Mouse (Mus musculus): ENCODE measurements at regions not wholly inside any gene's neighbourhood (a gene's known extent, or its start where the extent isn't known, plus 50 kb on each side); places are given as distances from the start of the nearest gene placed in this dataset.

DNA sequence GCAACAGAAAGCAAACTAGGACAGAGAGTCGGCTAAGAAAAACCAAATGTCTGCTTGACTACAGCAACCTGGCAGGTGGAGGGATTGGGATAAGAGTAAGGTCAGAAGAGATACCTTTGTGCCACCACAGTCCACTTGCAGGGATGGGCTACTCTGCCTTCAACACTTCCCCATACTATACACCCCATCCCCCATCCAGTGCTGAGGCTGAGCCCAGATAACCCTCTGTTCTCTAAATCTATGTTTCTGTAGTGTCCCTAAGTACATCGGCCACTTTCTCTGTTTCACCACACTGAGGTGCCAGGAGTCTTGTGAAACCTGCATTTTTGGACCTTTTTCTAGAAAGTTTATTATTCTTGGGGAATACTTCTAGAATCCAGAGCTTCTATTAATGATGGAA, 196.3 kb upstream of the Kbtbd8 start:
- no peak for ATAC-seq (replicated peaks; ENCODE audit: low FRiP score, poor library complexity, severe bottlenecking)

DNA sequence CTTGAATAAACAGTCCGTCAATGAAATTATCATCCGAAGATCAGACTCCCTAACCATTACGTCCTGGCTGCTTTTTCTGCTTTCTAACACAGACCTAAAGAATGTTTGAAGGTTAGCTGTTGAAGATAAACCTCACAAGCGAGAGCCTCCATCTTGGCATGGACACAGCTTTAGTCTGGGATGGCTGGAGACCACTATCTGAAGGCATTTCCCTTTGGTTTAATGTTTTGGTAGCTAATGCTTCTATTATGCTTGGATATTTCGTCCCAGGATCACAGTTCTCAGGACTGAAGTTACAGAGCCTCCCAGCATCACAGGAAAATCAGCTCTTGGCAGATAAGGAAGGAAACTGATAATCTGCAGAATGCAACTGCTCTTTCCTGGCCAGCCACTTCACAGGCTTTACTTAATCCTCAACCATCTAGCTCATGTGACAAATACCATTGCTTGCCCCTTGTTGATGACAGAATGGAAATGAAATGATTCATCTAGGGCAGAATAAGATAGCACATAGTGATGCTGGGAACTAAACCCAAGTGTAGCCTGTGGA, 197.8 kb upstream of the Kbtbd8 start:
- no peak for ATAC-seq (replicated peaks; ENCODE audit: low FRiP score, poor library complexity, severe bottlenecking)

DNA sequence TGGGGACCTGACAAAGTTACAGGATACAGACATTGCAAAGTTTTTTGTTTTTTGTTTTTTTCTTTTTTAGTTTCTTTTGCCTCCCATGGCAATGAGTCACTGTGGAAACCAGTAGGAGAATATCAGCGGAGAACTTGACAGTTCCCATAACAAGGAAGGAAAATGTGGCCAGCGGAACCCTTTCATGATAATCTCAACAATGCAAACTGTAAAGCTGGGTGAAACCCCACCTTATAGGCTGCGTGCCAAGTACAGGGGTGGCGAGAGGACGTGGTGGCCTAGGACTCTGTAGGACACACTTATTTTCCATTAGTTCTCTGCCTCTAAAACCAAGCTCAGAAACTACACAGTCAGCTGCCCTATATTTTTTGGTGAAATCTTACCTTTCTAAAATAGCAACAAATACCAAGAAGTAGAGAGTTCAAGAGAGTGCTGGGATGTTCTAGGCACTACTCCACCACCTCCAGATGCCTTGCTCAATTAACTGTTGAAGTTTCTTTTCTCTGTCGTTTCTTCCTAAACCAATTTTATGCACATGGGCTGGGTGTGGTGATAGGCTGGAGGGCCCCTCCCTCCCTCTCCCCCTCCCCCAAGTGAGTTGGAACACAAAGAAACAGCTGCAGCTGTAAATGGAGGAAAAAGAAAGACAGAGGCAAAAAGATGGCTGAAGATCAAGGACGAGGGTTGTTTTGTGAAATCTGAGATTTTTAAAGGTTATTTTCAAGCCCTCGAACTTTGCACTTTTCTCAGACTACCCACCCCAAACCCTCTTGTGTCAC, 201.0 kb upstream of the Kbtbd8 start:
- no peak for ATAC-seq (replicated peaks; ENCODE audit: low FRiP score, poor library complexity, severe bottlenecking)

DNA sequence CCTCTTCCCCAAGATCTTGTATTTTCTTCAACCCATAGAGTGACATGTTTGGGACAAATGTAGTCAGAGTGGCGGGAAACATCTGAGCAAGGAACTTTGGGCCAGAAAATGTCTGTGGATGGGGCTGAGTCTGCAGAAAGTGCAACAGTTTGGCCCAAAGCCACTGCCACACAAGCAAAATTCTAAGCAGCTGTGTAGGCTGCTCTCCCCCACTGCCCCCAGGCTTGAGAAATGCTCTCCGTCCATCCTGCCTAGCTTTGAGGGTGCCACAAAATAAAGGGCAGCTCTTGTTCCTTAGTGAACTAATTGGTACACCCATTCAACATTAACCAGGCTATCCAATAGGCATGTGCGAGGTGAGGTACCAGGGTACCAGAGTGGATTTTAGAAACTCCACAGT, 205.2 kb upstream of the Kbtbd8 start:
- ATAC-seq (replicated peaks; ENCODE audit: low FRiP score, poor library complexity, severe bottlenecking): no peak

GRCm38 (mm10) chr6:94911374-94911773, 205.7 kb upstream of the Kbtbd8 start:
- ATAC-seq (replicated peaks; ENCODE audit: low FRiP score, poor library complexity, severe bottlenecking): no peak

DNA sequence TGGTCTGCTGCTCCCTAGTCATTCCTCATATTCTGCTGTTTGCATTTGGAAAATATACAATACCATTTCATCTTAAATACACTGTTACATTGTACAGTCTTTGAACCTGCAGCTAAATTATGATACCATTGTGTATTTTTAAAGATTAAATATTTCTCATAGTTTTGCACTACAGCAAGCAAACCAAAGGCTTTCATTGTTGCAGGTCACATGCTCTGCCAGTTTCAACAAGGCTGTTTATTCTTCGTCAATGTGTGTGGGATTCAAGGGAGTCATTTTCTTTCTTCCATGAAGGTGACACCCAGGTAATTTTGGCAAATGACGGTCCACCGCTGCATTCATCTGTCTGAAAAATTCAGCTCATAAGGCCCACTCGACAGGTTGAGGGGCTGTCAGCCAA, 200.9 kb upstream of the Lrig1 start:
- no peak for ATAC-seq (replicated peaks; ENCODE audit: low FRiP score, poor library complexity, severe bottlenecking)

DNA sequence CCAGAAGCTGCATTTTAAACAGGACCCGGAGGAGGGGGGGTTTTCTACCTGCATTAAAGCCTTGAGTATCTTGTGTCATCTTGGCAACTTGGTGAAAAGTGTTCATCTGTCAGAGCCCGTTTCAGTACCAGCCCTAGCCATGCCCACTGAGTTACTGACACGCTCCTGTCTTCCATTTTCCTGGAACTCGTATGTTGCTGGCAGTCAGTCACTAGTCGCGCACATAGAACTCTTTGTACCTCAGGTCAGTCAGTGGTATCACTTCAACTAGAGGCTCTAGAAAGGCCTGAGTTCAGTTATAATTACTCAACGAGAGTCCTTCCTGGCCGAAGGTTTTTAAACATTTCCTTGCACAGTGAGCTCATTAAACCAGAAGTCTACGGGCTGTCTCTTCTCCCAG, 198.9 kb upstream of the Lrig1 start:
- no peak for ATAC-seq (replicated peaks; ENCODE audit: low FRiP score, poor library complexity, severe bottlenecking)

DNA sequence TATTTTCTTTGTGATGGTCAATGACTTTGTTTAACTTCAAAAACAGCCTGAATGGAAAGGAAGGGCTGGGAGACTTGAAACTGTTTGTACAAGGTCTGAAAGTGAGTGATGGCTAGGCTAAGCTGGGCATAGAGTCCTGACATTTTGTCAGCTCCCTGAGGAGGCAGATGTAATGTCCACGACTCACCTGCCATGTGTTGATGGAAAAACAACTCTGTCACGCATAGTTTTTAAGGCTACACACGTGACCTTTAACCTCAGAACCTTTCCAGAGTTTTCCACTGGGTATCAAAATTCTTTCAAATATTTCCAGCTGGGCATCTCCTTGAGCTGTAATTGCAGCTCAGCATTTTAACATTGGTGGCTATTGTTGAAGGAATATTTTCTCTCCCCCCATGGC, 190.2 kb upstream of the Lrig1 start:
- ATAC-seq (replicated peaks; ENCODE audit: low FRiP score, poor library complexity, severe bottlenecking): no peak

- no peak for ATAC-seq (replicated peaks; ENCODE audit: low FRiP score, poor library complexity, severe bottlenecking)
Measured at GRCm38 (mm10) chr6:94889271-94889670, 189.3 kb upstream of the Lrig1 start.

DNA sequence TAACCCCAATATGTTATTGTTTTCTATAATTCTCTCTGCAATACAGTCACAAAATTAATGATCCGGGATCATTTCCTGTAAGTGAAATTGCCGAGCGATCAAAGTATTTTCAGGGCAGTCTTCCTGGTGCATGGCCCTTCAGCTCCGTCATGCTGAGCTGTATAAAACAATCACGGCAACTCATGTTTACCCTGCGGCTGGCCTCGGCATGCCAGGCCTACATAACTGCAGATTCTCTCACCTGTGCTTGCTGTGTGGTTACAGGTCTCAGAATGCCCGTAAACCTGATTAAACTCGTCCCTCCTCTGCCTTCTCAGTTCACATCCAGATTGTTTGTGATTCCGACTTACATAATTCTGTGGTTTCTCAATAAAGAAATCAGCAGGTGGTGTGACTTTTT, 181.2 kb upstream of the Lrig1 start:
- ATAC-seq (replicated peaks; ENCODE audit: low FRiP score, poor library complexity, severe bottlenecking): no peak

DNA sequence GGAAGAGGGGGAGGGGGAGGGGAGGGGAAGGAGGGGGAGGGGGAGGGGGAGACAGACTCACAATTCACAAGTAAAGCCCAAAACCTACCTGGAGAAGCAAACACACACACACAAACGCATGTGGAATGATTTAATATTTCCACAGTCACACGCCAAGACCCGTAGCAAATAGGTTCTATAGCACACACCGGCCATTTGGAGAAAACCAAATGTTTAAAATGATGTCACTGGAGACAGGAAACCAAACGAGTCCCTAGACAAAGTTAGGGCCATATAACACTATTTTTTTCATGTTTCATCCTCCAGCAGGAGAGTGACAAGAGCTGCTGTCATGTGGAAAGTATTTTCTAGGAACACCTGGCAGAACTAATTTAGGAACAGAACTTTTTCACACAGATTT, 175.9 kb upstream of the Lrig1 start:
- no peak for ATAC-seq (replicated peaks; ENCODE audit: low FRiP score, poor library complexity, severe bottlenecking)

- ATAC-seq (replicated peaks; ENCODE audit: low FRiP score, poor library complexity, severe bottlenecking): 0 out of 2 replicates have a peak, but pooled peaks have one; percentile 35
Measured at GRCm38 (mm10) chr6:94875065-94875464, 175.1 kb upstream of the Lrig1 start.

- ATAC-seq (replicated peaks; ENCODE audit: low FRiP score, poor library complexity, severe bottlenecking): no peak
Measured at GRCm38 (mm10) chr6:94874415-94874814, 174.5 kb upstream of the Lrig1 start.

DNA sequence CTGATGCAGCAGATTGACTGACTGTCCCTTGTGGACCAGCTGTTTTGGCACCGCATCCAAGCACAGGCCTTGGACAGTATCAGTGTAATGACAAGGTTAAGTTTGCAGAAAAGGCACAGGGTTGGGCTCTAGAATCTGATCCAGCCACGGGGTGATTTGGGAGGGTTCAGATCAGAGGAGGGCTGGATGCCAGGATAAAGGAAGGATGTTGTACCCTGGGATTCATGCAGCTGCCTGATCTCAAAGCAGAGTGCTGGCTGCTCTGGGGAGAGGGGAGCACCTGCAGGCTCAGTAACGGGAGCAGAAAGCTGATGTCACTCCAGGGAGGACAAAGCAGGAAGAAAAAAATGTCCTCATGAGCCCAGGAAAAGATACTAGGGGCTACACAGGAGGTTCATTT, 168.0 kb upstream of the Lrig1 start:
- ATAC-seq (replicated peaks; ENCODE audit: low FRiP score, poor library complexity, severe bottlenecking): no peak

DNA sequence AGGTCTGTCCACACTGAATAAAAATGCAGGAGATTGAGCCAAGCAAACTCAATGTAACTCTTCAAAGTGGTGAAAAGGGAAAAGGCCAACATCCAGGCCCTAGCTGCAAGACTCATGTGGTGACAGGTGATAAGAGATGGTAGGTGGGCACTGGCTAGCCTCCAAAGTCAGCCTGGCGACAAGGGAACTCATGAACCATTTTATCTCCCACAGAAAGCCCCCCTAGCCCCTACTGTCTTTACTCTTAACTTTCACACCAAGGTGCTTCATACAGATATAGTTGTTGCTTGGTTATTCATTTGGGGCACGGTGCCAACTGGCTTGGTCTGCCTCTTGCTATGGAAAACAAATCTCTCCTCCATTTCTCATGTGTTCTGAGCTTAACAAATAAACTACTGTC, 165.5 kb upstream of the Lrig1 start:
- ATAC-seq (replicated peaks; ENCODE audit: low FRiP score, poor library complexity, severe bottlenecking): peak; percentile 62

- ATAC-seq (replicated peaks; ENCODE audit: low FRiP score, poor library complexity, severe bottlenecking): no peak
Measured at GRCm38 (mm10) chr6:94858121-94858621, 158.2 kb upstream of the Lrig1 start.

DNA sequence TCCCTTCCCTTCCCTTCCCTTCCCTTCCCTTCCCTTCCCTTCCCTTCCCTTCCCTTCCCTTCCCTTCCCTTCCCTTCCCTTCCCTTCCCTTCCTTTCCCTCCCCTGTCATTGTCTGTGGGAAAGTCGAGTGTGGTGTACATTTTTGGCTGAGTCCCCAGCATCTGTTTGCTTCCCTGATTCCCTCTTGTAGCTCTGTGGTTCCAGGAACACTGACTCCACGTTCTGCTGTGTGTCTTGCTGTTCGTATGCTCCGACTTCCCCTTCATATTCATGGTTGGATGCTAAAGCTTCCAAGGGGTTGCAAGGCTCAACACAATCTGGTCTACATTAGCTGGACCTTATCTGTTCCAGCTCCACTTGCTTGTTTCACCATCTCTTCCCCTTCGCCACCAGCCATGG, 150.2 kb upstream of the Lrig1 start:
- no peak for ATAC-seq (replicated peaks; ENCODE audit: low FRiP score, poor library complexity, severe bottlenecking)

DNA sequence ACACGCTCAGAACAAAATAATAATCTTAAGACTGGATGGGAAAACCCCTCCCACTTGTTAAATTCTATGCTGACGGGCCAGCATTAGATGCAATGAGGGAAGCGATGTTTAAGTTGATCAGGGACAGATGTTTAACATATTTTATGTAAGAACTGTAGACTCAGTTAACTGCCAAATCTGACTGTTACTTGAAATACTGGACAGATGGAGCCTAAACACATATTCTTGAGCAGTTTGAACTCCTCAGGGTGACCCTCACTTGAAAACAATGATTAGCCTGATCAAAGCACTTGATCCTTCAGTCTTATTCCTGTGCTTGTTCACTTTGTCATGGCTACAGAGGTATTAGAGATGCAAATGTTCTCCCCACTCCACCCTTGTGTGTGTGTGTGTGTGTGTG, 149.6 kb upstream of the Lrig1 start:
- no peak for ATAC-seq (replicated peaks; ENCODE audit: low FRiP score, poor library complexity, severe bottlenecking)

GRCm38 (mm10) chr6:94848437-94848836, 148.5 kb upstream of the Lrig1 start:
- no peak for ATAC-seq (replicated peaks; ENCODE audit: low FRiP score, poor library complexity, severe bottlenecking)

DNA sequence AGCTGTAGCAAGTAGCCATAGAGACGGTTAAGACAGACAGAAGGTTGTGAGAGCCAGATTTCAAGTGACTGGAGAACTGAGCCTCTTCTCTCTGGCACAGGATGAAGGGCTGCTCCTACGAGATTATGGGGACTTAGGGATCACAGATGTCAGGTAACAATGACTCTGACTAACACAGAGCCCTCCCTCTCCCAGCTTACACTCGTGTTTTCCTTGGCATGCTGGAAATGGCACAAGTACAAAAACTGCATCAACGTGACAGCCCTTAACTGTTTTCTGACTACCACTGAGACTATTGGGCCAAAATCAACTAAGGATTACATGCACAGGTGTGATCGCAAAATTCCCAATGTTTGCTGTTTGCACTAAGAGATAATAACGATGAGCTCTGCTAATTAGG, 145.9 kb upstream of the Lrig1 start:
- ATAC-seq (replicated peaks; ENCODE audit: low FRiP score, poor library complexity, severe bottlenecking): no peak

DNA sequence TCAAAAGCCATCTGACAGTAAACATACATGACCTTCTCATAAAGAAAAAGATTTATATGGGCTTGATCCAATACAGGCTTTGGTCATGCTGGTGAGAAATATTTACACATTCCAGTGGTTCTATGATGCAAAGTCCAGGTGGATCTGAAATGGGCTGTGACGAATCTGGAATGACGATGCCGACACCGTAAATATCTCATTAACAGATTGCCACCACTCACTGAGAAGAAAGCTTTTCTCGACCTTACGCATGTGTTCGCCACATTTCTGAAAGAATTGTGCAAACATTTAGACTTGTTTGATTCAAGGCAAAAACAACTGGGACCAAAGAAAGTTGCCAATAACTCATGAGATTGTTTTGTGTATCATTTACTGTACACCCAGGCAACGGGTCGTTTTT, 142.9 kb upstream of the Lrig1 start:
- ATAC-seq (replicated peaks; ENCODE audit: low FRiP score, poor library complexity, severe bottlenecking): no peak

DNA sequence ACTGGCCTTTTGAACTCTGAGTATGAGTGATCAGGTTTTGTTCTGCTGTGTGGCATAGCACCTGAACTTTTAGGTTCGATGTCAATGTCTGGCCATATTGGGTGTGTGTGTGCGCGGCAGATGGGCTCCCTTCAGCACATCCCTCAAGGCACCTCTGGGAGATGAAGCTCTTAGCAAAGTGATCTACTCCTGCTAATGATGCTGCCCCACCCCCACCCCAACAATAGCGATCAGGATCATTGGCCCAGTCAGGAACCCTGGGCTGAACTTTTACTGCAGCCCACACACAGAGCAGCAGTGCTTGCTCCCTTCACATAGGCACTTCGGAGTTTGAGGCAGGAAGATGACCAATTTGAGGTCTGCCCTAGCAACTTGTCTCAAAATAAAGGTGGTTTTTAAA, 141.9 kb upstream of the Lrig1 start:
- ATAC-seq (replicated peaks; ENCODE audit: low FRiP score, poor library complexity, severe bottlenecking): no peak

Data from erythroid progenitor cell, adult 5-6 weeks (primary cell).